Mouse (Mus musculus): Measurements from ENCODE around the gene Dapk2. TPM values are rescaled to one million over a fixed set of nuclear protein-coding genes. Genes with fewer than 3 reads are reported as not detected.

Gene Dapk2
- polyA plus RNA-seq, 1 experiment from 2014 or later = 16.9 TPM

DNA sequence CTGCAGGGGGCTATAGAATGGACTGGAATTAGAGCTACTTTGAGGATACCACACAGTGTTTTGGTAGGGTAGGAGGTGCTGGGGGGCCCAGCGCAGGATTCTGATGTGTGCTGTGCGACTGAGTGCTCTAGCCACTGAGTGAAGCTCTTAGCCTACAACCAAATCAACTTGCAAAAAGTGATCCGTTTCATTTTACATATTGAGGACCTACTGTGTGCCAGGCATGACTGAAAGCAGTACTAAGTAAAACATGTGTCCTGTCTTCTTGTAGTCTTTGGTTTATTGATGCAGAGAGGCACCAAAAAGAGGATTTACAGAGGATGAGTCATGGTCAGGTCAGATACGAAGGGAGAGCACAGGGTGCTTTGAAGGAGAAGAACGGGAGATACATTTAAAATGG is 9.2 kb downstream of the Dapk2 start:
- TF ChIP-seq CTCF (IDR thresholded peaks at IDR 0.05; ENCODE audit: low read depth) = no peak
- no peaks in the 10 kb centered on the region for H3K9me3 ChIP-seq (ENCODE audit: control insufficient read depth)
- H3K27me3 ChIP-seq (replicated peaks; ENCODE audit: control insufficient read depth, insufficient read depth, low read length) = no peaks in the 10 kb centered on the region
- no peak overlapping the region for H3K9ac ChIP-seq (ENCODE audit: low read depth, low read length)
- H3K36me3 ChIP-seq (ENCODE audit: control insufficient read depth, insufficient read depth) = no peaks in the 10 kb centered on the region
- no peak for ATAC-seq
- H3K4me3 ChIP-seq (ENCODE audit: low read depth, low read length) = no peak overlapping the region
- WGBS = 76% methylated on average over 5 of the region's 5 CpGs
- no peaks in the 10 kb centered on the region for H3K4me1 ChIP-seq (replicated peaks; ENCODE audit: control insufficient read depth, insufficient read depth, low read length)
- no peak overlapping the region for H3K4me2 ChIP-seq (replicated peaks; ENCODE audit: low read depth)
- H3K27ac ChIP-seq (ENCODE audit: low read depth, low read length) = no peak overlapping the region

DNA sequence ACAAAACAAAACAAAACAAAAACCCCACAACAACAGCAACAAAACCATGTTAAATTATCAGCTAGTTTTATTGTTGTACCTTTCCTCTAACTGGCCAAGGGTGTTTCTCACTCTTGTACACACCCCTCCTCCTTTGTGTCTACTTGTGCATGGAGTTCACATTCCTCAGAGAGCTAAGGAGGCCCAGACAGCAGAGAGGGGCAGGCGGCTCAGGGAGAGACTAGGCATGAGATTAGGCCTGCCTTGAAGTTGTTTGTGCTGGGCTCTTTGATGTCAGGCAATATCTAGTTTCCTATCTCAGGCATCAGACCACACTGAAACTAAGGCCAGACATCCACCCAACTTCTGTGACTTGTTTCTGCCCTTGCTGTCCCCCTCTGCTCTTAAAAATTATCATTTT is 10.2 kb downstream of the Dapk2 start:
- H3K4me1 ChIP-seq (replicated peaks; ENCODE audit: control insufficient read depth, insufficient read depth, low read length) = no peaks in the 10 kb centered on the region
- H3K4me2 ChIP-seq (replicated peaks; ENCODE audit: low read depth) = no peak overlapping the region
- H3K36me3 ChIP-seq (ENCODE audit: control insufficient read depth, insufficient read depth) = no peaks in the 10 kb centered on the region
- no peak for ATAC-seq
- H3K9ac ChIP-seq (ENCODE audit: low read depth, low read length) = no peak overlapping the region
- no peak overlapping the region for H3K27ac ChIP-seq (ENCODE audit: low read depth, low read length)
- no peak overlapping the region for H3K4me3 ChIP-seq (ENCODE audit: low read depth, low read length)
- WGBS = 13% methylated on average over 1 of the region's 1 CpGs
- TF ChIP-seq CTCF (IDR thresholded peaks at IDR 0.05; ENCODE audit: low read depth) = no peak
- no peaks in the 10 kb centered on the region for H3K27me3 ChIP-seq (replicated peaks; ENCODE audit: control insufficient read depth, insufficient read depth, low read length)
- H3K9me3 ChIP-seq (ENCODE audit: control insufficient read depth) = no peaks in the 10 kb centered on the region

DNA sequence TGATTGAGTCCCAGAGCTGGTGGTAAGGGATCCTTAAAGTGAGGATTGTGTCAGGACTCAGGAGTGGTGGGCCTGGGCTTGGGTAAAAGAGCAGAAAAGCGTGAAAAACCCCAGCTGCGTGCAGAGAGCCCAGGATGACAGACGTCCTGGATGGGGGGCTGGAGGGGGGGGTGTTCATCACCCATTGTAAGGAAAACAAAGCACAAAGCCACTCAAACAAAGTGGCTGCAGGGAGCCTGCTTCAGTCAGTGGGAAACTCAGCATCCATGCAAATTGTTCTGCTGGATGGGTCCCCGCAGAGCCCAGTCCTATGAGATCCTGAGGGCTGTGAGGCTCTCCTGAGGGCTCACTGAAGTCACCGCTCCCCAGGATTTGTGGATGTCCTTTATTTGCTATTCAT is 12.5 kb downstream of the Dapk2 start:
- ATAC-seq = no peak
- no peak overlapping the region for H3K9ac ChIP-seq (ENCODE audit: low read depth, low read length)
- no peaks in the 10 kb centered on the region for H3K36me3 ChIP-seq (ENCODE audit: control insufficient read depth, insufficient read depth)
- no peaks in the 10 kb centered on the region for H3K4me1 ChIP-seq (replicated peaks; ENCODE audit: control insufficient read depth, insufficient read depth, low read length)
- WGBS = 77% methylated on average over 5 of the region's 5 CpGs
- no peak overlapping the region for H3K27ac ChIP-seq (ENCODE audit: low read depth, low read length)
- TF ChIP-seq CTCF (IDR thresholded peaks at IDR 0.05; ENCODE audit: low read depth) = no peak
- no peaks in the 10 kb centered on the region for H3K9me3 ChIP-seq (ENCODE audit: control insufficient read depth)
- no peak overlapping the region for H3K4me2 ChIP-seq (replicated peaks; ENCODE audit: low read depth)
- no peak overlapping the region for H3K4me3 ChIP-seq (ENCODE audit: low read depth, low read length)
- H3K27me3 ChIP-seq (replicated peaks; ENCODE audit: control insufficient read depth, insufficient read depth, low read length) = no peaks in the 10 kb centered on the region

DNA sequence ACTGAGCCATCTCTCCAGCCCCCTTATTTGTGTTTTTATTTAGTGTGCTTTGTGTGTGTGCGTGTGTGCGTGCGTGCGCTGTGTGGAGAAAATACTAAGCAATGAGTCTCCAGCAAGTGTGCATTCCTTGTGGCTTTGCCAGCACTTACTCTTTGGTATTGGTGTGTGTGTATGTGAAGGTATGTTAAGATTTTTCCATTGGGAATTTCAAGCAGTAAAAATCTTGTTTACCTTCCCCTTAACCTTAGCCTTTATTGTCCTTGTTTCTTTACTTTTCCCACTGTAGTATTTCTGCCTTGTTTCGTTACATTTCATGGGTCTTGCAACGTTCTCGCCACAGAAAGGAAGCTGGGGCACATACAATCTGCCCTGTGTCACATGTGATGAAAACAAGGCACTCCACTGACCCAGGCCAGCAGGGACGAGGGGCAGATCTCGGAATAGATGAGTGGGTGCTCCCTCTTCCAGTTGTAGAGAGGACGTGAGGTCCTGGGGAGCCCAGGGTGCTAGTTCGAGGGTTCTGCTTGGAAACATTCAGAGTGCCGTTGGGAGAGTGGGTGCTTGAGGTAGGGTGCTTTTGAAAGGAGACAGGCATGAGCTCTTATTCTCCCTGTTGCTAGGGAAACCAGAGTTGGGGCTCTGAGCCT is 13.4 kb downstream of the Dapk2 start:
- no peak for TF ChIP-seq CTCF (IDR thresholded peaks at IDR 0.05; ENCODE audit: low read depth)
- ATAC-seq = no peak
- no peak overlapping the region for H3K27ac ChIP-seq (ENCODE audit: low read depth, low read length)
- no peak overlapping the region for H3K4me2 ChIP-seq (replicated peaks; ENCODE audit: low read depth)
- no peaks in the 10 kb centered on the region for H3K27me3 ChIP-seq (replicated peaks; ENCODE audit: control insufficient read depth, insufficient read depth, low read length)
- no peak overlapping the region for H3K9ac ChIP-seq (ENCODE audit: low read depth, low read length)
- 75% methylated on average over 12 of the region's 12 CpGs for WGBS
- no peaks in the 10 kb centered on the region for H3K9me3 ChIP-seq (ENCODE audit: control insufficient read depth)
- no peak overlapping the region for H3K4me3 ChIP-seq (ENCODE audit: low read depth, low read length)
- no peaks in the 10 kb centered on the region for H3K36me3 ChIP-seq (ENCODE audit: control insufficient read depth, insufficient read depth)
- no peaks in the 10 kb centered on the region for H3K4me1 ChIP-seq (replicated peaks; ENCODE audit: control insufficient read depth, insufficient read depth, low read length)

DNA sequence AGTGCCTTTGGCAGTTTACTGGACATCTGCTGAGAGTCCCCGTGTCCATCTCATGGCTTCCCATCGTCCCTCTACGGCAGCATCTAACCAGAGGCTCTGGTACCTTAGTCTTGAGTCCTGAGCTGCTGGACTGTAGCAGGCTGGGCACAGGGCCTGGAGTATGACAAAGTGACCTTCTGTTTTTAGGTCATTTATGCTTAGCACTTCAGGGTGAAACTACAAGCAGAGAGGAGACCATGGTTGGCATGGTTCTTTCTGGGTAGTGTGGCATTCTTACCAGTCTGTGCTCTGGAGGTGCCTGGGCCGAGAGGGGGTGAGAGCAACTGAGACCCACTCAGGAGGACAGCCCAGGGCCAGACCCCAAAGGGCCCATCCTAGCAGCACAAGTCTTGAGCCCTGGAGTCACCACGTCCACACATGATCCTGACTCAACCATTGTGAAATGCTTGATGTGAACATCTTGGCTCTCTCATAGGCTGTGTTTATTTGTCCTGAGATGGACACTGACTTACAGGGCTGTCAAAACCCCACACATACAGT is 15.4 kb downstream of the Dapk2 start:
- H3K27me3 ChIP-seq (replicated peaks; ENCODE audit: control insufficient read depth, insufficient read depth, low read length) = no peaks in the 10 kb centered on the region
- H3K9ac ChIP-seq (ENCODE audit: low read depth, low read length) = no peak overlapping the region
- H3K9me3 ChIP-seq (ENCODE audit: control insufficient read depth) = no peaks in the 10 kb centered on the region
- no peak overlapping the region for H3K4me2 ChIP-seq (replicated peaks; ENCODE audit: low read depth)
- H3K36me3 ChIP-seq (ENCODE audit: control insufficient read depth, insufficient read depth) = no peaks in the 10 kb centered on the region
- H3K27ac ChIP-seq (ENCODE audit: low read depth, low read length) = no peak overlapping the region
- WGBS = 97% methylated on average over 5 of the region's 5 CpGs
- TF ChIP-seq CTCF (IDR thresholded peaks at IDR 0.05; ENCODE audit: low read depth) = no peak
- no peak for ATAC-seq
- H3K4me1 ChIP-seq (replicated peaks; ENCODE audit: control insufficient read depth, insufficient read depth, low read length) = no peaks in the 10 kb centered on the region
- no peak overlapping the region for H3K4me3 ChIP-seq (ENCODE audit: low read depth, low read length)

DNA sequence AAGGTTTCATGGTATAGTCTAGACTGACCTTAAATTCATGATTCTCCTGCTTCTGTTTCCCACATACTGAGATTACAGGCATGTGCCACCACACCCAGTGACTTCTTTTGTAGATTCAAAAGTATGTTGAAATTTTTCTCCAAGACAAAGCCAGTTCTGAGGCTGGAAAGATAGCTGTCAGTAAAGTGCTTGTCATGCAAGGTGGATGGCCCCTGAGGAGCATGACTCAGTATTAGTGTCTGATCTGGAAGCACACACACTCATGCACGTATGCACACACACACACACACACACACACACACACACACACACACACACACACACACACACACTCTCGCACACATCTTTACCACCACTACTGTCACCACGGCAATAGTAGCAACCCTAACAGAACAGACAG is 17.0 kb downstream of the Dapk2 start:
- ATAC-seq = no peak
- Histone ChIP-seq H3K27me3 (replicated peaks; ENCODE audit: control insufficient read depth, insufficient read depth, low read length) (no peaks in the 10 kb centered on the region), H3K4me3 (ENCODE audit: low read depth, low read length) (no peak overlapping the region), H3K9ac (ENCODE audit: low read depth, low read length) (no peak overlapping the region), H3K4me2 (replicated peaks; ENCODE audit: low read depth) (no peak overlapping the region), H3K9me3 (ENCODE audit: control insufficient read depth) (no peaks in the 10 kb centered on the region), H3K27ac (ENCODE audit: low read depth, low read length) (no peak overlapping the region), H3K4me1 (replicated peaks; ENCODE audit: control insufficient read depth, insufficient read depth, low read length) (no peaks in the 10 kb centered on the region), H3K36me3 (ENCODE audit: control insufficient read depth, insufficient read depth) (no peaks in the 10 kb centered on the region)
- WGBS = 89% methylated on average over 3 of the region's 3 CpGs
- no peak for TF ChIP-seq CTCF (IDR thresholded peaks at IDR 0.05; ENCODE audit: low read depth)

Data from intestine, postnatal 0 days (tissue).